Mouse (Mus musculus): ENCODE measurements around the gene Cdkal1. TPM values are rescaled to one million over a fixed set of nuclear protein-coding genes. Genes with fewer than 3 reads are reported as not detected.

The Cdkal1 gene
- total RNA-seq, 2 experiments from 2014 or later, result 27.6 to 32.1 TPM

DNA sequence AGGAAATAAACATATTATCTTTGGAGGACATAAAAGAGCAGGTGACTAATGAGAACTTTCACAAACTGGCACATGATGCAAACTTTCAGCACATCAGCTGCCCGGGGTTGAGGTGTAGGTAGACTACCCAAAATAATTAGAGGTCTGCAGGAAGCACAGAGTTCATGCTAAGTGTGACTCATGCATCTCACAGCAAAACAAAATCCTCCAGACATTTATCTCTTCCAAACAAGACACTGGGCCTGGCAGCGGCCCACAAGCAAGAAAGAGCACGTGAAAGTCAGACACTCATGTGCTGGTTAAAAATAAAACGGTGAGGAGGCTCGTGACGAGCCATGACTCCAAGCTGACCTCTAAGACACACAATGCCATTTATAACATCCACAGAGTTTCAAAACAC is 217.7 kb downstream of the Cdkal1 start:
- DNase-seq (ENCODE audit: low spot score), result peak; percentile 67

DNA sequence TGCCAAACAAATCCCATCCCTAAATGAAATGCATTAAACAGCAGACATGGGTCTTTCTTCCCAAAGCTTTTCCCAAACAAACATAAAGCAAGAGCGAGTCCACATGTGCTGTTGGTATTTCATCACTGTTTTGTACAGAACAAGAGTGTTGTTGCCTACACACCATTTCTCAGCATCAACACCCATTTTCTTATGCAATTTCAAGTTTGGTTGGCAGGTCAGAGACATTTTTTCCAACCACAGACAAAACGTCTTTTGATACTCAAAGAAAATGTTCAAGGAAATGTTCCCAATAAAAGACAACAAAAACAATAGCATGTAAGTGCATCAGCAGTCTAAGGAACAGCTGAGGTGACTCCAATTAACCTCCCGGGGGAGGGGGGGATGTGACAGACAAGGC is 219.9 kb downstream of the Cdkal1 start:
- DNase-seq (ENCODE audit: low spot score), result no peak

DNA sequence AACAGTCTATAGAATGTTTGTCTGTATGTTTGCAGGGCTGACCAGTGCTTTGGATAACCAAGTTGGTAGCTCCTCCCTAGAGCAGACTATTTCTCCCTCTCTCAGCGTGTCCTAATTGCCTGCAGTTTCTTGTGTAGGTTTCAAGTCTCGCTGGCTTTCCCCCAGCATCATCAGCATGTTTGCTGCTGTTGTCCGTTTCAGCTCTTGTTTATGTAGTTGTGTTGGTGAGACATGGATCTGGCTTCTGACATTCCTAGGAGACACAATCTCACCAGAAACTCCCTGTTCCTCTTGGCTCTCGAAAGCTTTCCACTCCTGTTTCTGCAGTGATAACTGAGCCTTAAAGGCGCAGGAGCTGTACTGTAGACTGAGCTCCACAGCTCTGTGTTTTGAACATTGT is 224.1 kb downstream of the Cdkal1 start:
- peak; percentile 76 for DNase-seq (ENCODE audit: low spot score)

DNA sequence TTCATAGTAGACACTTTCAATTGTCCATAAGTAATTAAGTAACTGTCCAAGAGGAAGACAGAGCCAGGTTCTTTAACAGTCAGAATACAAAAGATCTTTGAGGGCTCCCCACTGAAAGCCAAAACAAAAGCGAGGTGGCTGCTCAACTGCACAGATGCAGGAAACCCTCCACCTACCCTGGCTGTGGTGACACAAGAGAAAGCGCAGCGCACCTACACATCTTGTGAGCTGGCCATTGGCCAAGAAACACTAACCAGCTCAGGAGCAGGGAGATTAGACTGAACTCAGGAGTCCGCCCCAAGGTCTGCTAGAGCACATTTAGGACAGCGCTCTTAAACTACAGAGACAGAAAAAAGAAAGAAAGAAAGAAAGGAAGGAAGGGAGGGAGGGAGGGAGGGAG is 226.9 kb downstream of the Cdkal1 start:
- no peak for DNase-seq (ENCODE audit: low spot score)

DNA sequence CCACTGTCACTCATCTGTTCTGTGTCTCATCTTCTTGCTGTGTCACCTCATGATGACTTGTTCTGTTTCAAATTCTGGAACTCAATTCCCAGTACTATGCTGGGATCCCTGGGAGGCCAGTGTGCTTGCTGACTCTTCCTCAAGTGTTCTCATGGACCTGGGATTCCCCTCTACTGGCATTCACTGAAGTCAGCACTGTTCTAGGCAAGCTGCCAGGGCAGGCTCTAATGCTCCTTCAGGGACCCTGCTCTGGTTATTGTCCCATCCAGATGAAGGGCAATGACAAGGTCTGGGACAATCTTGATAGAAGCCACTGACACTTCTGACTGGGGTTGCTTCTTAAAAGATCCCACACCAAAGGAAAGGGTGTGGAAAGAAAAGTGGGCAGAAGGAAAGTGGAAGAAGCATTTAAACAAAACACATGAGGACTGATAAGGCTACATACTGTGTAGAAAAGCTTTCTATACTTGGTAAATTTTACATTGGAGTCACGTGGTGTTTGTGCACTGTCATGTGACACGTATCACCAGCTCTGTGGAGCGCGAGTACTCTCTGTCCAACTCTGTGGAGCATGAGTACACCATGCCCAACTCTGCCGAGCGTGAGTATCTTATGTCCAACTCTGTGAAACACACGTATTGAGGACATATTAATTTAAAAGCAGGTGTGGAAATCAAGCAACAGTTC is 227.9 kb downstream of the Cdkal1 start:
- DNase-seq (ENCODE audit: low spot score), result peak; percentile 78

DNA sequence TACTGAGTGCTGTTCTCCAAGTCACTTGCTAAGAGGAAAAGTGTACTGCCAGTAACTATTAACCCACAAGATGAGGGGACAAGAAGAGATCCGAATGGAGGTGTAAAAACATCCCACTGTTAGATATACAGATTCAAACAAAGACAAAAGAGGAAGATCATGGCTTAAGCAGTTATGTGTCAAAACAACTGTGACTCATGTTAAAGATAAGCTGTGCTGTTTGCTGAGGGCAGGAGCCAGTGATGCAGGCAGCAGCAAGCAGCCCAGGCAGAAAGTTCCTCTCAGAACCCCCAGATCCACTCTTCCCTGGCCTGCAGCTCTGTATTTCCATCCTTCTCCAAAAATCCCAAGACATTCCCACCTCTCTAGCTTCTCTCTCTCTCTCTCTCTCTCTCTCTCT is 230.5 kb downstream of the Cdkal1 start:
- no peak for DNase-seq (ENCODE audit: low spot score)

DNA sequence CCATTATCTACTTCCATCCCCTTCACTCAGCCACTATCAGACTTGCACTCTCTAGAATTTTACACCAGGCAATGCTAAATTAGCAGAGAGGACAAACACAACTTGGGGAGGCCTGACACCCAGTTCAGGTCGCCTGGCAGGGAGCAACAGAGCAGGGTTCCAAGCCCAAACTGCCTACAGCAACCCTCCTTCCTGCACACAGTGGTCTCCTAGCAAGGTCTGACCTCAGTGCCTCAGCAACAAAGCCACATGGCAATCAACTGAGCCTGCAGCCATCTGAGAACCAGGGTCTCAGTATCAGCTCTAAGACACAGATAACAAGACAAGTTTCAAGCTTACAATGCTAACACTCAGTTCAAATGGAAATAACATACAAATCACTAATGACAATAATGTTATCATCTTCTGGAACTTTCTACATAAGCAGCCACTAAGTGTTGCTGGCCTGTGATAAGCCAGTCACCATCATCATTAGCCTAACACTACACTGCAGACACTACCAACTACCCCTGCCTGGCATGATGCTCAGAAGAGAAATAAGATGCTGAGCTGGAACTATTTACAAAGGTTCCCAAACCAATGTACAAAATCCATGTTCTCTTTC is 231.7 kb downstream of the Cdkal1 start:
- no peak for DNase-seq (ENCODE audit: low spot score)

DNA sequence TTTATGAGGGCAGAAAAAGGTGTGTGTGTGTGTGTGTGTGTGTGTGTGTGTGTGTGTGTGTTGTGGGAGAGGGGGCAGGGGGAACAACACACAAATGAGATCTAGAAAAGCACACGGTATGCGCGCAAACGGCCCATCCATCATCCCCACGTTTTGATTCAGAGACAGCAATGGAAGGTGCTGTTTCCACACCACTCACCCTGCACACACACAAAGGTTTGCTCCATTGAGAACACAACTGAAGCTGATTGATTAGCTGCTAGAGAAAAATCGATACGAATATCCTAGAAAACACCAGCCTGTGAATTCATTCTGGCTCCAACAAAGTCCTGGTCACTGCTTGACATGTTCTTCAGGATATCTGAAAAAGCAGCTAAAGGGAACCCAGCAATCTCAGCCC is 233.6 kb downstream of the Cdkal1 start:
- no peak for DNase-seq (ENCODE audit: low spot score)

DNA sequence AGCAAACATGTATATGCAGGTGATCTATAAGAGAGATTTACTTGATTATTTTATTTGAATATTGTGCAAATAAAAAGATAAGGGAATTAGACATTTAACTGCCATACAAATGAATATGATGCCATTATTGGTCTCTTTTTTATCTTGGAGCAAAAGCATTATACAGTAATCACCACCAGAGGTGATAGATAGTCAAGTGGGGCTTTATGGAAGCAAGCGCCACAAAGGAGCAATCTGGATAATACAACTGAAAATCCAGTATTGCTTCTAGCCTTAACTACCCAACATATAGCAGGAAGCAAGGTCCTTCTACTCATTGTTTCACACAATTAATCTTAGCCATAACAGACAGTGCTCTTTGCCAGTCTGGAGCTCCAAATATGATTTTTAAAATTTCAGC is 234.1 kb downstream of the Cdkal1 start:
- no peak for DNase-seq (ENCODE audit: low spot score)

DNA sequence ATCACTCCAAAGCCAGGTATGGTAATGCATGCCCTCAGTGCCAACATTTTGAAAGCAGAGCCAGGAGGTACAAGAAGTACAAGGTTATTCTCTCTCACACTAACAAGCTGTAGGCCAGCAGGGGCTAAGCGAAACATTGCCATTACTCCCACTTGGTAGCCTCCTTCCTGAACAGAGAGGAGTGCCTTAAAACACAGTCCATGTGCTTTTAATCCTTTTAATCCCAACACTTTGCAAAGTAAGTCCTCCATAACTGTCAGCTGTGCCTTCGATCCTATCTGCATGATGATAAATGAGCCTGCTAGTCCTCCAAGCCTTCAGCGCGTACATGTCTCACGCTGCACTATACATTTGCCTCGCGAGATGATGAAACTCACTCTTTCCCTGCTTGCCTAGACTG is 234.6 kb downstream of the Cdkal1 start:
- no peak for DNase-seq (ENCODE audit: low spot score)

DNA sequence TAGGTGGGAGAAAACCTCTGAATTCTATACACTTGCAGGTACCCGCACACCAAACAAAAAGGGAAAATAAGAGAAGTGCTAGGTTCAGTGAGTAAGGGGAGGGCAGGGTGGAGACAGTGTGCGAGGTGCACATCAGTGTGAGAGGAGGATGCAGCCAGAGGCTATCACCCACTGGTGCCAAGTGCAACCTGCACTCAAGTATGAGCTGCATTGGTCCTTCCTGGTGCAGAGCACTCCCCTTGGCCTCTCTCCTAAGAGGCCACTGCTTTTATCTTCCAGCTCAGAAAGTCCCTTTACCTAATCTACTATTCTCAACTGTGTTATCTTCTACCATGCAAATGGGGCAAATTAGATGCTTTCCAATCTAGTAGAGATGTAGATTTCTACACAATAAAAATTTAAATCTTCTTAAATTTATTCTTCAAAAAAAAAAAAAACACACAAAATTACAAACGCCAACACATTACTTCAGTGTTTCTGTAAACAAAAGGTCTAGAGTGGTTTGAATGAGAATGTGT is 238.8 kb downstream of the Cdkal1 start:
- DNase-seq (ENCODE audit: low spot score), result no peak

DNA sequence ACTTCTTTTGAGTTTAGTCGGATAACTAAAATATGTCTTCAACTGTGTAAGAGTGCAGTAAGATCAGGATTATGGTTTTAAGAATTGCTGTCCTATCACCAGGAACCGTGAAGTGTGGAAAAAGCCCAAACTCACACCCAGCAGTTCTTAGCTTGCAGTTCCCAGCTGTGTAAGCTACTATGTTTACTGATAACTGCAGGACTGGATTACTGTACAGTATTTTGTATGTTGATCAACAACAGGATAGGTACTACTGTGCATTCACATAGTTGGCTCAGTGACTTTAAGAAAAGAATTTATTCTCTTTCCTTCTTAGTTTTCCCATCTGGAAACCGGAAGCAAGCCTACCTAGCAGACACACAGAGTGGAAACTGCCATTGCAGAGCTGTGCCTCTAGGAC is 239.5 kb downstream of the Cdkal1 start:
- DNase-seq (ENCODE audit: low spot score), result no peak

DNA sequence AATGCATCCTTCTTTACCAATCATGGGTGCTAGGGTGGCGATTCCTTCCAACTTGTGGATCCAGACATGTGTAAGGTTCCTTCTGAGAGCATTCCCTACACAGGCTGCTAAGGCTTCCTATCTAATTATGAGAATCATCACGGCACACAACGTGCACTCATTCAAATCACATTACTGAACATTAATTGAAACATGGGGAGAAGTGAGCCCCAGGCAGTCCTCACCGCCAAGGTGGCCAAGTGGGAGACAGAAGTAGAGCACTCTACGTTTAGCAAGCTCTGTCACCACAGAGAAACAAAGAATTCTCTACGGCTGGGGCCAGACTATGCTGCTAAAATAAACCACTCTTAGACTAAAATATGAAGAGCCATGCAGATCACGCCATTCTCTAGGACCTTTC is 240.4 kb downstream of the Cdkal1 start:
- no peak for DNase-seq (ENCODE audit: low spot score)

DNA sequence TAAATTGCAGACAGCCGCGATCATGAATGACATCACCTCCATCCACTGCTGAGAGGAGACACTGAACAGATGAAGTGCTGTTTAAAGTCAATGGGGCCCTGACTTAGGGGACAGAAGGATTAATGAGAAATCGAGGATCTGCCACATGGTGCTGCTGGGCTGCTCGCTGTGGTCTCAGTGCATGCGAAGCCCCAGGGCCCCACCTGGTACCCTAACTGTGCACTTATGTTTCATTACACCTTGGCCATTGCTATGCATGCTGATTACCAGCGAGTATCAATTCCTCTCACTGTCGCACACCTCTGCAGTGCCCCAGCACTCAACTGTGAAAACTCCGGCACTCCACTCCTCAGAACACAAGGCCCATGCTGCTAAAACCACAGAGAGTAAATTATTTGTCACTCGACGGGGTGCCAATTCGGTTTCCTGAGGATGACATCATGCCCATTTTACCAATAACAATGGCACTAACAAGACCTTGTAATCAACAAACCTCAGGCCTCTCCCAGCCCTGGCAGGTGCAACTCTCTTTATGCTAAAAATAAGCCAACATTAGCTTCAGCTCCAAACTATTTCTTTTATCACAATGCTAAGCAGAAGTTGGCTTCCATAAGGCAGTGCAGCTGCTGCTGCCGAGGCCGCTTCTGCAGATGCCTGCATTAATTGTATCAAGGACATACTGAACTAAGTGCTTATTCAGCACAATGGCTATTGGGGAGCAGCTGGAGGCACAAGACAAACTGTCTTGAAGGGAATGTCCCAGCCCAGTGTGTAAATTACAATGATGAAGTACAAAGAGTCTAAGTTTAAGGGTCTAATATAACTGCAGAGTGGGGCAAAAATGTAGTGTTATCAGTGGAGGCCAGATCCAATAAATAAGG is 245.2 kb downstream of the Cdkal1 start:
- no peak for DNase-seq (ENCODE audit: low spot score)

DNA sequence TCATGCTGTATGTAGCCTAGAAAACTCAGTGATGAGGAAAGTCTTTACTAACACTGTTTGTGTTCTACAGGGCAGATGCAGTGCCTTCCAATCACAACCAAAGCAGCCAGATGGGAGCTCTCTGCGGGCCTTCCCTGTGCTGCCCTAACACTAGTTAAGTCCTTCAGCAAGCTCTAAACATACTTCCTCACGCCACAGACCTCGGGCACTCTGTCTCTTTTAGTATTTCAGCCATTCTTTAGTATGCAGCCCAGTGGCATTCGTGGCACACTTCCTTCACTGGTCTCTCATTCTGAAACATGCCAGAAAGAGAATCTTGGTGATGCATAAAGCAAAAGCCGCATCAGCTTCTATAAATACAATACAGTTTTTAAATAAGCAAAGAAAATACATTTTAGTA is 246.0 kb downstream of the Cdkal1 start:
- no peak for DNase-seq (ENCODE audit: low spot score)

DNA sequence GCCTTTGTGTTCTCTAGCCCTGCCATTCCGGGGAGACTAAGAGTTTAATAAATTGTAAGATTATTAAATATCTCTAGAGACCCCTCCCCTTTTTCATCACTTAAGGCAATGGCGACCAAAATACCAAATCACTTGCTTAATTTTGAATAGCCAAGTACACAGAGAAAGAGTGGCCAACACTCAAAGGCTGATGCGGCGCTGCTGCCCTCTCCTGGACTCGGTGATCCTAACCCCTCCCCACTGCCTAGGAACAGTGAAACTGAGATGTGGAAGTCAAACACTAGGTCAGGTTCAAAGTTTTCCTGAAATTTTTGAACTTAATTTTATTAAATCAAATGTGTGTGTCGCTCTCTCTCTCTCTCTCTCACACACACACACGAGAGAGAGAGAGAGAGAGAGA is 251.2 kb downstream of the Cdkal1 start:
- DNase-seq (ENCODE audit: low spot score), result peak; percentile 54

DNA sequence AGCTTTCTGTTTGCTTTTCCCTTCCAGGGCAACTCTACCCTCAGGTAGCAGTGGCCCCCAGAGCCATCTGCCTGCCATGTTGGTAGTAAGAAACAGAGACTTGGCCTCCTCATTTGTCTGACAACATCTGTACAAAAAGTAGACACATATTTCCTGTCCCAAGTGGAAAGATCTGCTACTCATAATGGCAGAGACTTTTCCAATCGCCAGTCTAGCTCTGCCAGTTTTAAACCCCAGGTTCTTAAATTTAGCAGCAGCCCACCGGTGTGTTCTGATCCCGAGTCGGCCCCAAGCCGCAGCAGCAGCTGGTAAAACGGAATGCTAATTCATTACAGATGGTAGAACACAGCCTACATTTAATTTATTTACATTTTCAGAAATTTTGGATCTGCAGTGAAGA is 251.9 kb downstream of the Cdkal1 start:
- DNase-seq (ENCODE audit: low spot score), result no peak

DNA sequence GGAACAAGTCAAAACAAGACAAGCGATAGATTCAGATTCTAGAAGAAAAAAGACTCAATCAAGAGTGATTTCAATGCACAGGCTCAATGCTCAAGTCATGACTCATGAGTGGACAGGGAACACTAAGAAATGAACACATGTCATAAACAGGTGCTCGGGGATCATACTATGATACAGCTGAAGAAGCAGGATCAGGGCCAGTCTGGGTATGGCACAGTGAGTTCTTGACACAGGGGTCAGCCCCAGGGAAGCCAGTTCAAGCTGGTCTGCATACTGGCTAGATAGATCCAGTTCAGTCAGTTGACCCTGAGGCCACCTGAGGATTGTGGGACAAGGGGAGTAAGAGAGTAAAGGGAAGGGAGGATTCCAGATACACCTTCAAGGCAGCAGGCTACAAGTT is 254.4 kb downstream of the Cdkal1 start:
- DNase-seq (ENCODE audit: low spot score), result peak; percentile 13

DNA sequence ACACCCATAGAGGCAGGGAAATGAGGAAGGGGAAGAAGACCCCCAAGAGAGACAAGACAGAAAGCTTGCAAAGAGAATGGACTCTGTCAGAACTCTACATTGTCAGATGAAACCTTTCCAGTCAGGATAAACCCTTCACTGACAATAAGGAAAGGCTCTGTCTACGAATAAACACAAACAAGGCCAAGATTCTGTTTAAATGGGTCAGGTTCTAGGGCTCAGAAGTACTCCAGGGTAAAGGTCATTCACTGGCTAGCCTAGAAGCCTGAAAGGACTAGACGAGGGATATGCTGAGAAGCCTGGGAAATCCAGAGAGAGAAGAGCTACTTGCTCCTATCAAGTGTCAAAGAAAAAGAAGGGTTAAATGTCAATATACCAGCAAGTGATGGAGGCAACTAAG is 255.8 kb downstream of the Cdkal1 start:
- no peak for DNase-seq (ENCODE audit: low spot score)

DNA sequence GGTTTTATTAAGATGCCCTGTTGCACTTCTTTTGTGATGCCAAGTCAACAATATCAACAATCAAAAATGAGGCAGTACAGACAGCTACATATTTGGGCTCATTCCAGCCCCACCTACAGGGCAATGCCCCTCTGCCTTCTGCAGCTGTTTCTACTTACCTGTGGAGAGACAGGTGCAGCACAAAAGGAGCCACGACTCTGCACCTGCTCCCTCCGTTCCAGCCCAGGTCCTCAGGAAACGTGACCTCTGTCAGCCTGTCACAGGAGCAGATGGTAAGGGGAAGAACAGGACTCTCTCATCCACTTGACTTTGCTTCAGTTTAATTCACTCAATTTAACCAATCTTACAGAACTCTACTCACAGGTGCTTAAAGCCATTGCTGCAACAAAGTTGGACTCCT is 258.7 kb downstream of the Cdkal1 start:
- no peak for DNase-seq (ENCODE audit: low spot score)

DNA sequence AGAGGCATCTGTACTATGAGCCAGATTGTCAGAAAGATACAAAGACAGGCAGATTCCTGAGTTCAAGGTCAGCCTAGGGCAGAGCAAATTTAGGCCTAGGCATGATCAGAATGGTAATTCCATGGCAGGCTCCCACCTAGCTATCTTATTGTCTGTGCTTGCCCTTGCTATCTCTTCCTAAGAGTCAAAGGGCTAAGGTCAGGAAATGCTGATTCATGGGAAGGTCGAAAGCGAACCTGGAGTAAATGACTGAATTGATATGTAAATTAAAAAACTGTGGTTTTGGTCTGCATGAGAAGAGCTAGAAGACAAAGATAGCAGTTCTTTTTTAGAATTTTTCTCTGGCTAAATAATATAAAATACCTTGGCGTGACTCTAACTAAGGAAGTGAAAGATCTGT is 262.4 kb downstream of the Cdkal1 start:
- DNase-seq (ENCODE audit: low spot score), result no peak

DNA sequence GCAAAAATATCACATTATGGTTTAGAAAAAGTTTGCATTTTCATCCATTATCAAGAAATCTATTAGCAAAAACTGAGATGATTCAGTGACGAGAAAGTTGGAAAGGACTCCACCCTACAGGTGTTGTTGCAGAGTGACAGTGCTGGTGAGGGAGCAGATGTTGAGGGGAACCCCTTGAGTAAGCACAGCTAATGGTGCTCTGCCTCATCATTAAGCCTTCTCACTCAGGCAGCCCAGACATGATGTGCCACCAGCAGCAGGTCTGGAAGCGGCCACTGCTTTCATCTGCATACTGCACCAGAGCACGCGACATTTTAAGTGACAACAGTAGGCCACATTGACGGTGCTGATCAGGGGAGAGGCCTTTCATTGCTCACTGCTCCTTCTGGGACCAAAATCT is 264.8 kb downstream of the Cdkal1 start:
- DNase-seq (ENCODE audit: low spot score), result no peak
